Mouse (Mus musculus) cerebellum, postnatal 36 days (tissue): ENCODE measurements around the gene Smarca2.
A peak's percentile ranks its signal among the peaks of the same experiment; 100 is the strongest.

Experiments used
- DNase-seq, 2 experiments: peaks; one replicate each; pipeline ENCODE4 v3.0.0; 2021 to 2022; ENCODE audit warnings: mixed read lengths in 2 of 2

The Smarca2 gene

DNA sequence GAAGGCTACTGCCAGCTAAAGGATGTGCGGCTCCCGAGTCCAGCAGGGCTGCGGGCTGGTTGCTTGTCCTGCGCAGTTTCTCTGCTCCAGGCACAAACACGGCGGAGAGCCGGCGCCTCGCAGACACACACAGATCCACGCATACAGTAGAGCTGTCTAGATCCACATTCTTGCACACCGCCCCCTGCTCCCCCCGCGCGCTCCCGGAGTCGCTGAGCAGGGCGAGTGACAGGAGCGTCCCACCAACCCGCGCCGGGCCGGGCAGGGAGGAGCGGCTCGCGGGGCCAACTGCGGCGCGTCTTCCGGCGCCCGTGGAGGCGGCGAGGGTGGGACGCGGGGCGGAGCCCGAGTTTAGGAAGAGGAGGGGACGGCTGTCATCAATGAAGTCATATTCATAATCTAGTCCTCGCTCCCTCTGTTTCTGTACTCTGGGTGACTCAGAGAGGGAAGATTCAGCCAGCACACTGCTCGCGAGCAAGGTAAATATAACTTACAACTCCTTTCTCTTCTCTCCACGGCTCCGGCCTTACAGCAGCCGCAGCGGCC is at the start of gene Smarca2:
Smarca2 (plus strand) TSS at position 296 of the 546 bp plus-strand sequence.
- DNase-seq: peak; percentile 96 to 99

GRCm38 (mm10) chr19:26564850-26565249 is 40.0 kb upstream of the Smarca2 start:
- no peak for DNase-seq

- DNase-seq: no peak
Observed at GRCm38 (mm10) chr19:26566109-26566508, 38.7 kb upstream of the Smarca2 start.

- DNase-seq: no peak
Observed at GRCm38 (mm10) chr19:26568236-26568635, 36.6 kb upstream of the Smarca2 start.

DNA sequence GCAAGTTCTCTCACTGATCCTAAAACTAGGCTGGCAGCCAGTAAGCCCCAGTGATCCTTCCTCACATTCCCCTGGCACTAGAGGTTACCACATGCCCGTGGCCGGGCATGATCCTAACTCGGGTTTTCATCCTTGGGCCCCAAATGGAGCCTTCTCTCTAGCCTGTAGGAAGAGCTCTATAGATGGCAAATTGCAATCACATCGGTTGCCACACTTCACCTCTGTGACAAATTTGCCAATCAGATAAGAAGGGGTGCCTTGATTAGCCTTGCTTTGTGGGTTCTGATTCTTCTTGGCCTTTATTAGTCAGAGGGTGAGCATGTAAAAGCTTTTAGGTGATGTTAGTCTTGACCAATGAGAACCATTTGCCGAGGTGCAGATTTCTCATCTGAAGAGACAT is 35.9 kb upstream of the Smarca2 start:
- DNase-seq: no peak

DNA sequence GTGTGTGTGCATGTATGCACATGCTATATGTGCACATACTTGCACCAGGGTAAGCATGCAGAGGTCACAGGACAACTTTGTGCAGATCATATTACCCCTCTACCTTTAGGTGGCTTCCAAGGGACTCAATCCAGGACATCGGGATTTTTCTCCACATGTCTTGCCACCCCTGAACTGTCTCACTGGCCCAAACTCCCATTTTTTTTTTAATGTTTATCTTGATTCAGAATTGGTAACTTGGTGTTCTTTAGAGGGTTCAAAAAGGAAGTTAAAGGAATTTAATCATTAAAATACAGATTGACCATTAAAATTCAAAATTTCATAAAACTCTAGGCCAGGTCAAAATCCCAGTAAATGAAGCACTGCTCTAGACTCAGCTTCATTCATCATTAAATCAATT is 35.4 kb upstream of the Smarca2 start:
- no peak for DNase-seq

- no peak for DNase-seq
Observed at GRCm38 (mm10) chr19:26579645-26580044, 25.2 kb upstream of the Smarca2 start.

DNA sequence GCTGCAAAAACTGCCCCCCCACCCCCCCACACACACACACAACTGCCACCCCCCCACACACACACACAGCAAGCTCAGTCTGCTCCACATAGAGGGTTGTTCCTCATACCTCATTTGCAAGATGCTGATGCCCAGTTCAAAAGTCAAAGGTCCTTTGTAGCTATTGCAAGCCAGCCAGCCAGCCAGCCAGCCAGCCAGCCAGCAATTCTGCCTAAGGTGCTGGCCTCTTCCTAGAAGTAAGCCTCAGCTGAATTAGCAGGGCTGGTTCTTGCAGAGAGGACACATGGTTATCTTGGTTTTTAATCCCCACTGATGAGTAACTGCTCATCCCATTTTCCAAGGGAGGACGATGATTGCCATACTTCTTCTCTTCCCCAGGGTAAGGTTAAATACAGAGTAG is 24.8 kb upstream of the Smarca2 start:
- DNase-seq: no peak

DNA sequence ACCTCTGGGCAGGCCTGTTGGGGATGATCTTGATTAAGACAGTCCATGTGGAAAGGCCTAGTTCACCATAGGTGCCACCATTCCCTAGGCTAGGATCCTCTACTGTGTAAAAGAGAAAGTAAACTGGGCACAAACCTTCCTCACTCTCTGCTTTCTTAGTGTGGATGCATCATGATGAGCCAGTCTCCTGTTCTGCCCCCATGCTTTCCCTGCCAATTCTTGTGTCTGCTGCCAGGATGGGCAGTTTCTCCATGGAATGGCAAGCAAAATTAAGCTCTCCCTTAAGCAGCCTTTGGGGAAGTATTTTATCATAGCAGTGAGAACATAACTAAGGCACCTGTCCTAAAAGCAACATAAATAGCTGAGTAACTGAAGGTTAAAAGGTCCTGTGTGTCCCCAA is 10.2 kb upstream of the Smarca2 start:
- DNase-seq: no peak

- DNase-seq: no peak
Observed at GRCm38 (mm10) chr19:26601459-26601858, 3.4 kb upstream of the Smarca2 start.

DNA sequence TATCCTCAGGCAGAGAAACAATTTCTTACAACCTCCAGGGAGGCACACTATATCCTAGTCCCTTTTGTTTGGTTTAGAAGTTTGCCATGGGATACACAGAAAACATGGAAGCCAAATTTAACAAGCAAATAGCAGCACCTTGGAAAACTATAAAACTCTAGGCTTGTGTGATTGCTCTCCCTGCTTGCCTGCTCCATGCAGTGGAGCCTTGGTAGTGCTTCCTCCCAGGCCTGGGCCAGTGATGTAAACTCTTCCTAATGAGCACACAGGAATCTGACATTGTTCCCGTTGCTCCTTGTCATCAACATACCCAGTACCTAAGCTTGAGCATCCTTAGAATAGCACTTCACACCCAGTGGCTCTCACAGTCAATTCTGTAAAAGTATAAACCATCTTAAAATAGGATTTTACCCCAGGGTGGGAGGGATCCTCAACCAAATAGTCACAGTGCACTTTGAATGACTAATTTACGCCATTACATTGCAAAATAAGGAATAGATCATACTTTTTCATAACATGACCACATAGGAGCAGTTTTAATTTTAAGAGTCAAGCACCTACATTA is 1.5 kb upstream of the Smarca2 start:
- DNase-seq: no peak

- no peak for DNase-seq
Observed at GRCm38 (mm10) chr19:26603906-26604754, 720 bp upstream of the Smarca2 start.

GRCm38 (mm10) chr19:26605438-26606320 is 829 bp downstream of the Smarca2 start:
- peak; percentile 71 to 74 for DNase-seq

DNA sequence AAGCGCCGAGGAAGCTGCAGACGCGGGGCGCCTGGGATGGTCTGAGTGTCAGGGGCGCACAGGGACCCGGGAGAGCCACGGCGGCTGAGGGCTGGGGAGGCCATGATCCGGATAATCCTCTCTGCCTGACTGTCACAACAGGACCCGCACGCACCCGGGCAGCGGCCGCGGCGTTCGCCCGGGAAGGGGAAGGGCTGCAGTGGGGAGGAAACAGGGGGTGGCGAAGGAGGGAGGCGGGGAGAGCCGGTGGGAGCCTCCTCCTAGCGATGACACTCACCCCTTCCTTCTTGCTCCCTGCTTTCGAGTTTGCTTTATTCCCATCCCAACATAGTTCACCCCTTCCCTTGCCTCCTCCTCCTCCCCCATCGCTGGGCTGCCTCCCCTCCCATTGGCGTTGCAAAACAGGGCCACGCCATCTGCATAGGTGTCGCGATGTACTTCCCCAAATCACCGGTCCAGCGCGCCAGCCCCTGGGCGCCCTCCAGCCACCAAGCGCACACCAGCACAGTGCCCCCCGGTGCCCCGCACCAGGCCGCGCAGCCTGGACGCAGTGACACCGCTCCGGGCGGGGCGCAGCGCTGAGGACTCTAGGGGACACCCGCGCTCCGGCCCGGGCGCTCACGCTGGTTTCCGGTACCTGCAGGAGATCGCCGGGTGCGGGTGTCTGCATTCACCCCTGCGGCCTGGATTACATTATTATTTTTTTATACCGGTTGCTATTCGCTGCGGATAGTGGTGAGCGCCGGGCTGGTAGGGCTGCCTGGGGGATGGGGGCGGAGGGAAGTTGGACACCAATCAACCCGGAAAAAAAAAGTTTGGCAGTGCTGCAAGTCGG is 1.7 kb downstream of the Smarca2 start:
- DNase-seq: peak; percentile 64 to 75

DNA sequence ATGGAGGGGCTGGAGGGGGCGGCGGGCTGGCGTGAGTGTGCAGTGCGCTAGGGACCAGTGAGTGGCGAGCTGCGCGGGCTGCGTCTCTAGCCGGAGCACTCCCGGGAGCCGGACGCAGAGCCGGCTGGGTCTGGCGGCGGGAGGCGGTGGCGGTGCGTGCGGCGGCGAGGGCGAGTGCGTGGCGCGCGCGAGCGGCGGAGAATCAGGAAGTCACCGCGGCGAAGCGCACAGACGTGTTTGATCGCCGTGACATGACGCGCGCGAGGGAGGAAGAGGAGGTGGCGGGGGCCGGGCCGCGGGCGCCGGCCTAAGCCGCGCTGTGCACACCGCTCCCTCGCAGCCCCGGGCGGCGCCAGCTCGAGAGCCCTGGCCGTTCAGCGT is 2.3 kb downstream of the Smarca2 start:
- peak in 1 of 2 experiments; percentile 79 for DNase-seq

GRCm38 (mm10) chr19:26607551-26608433 is 2.9 kb downstream of the Smarca2 start:
- DNase-seq: peak; percentile 41 to 51

DNA sequence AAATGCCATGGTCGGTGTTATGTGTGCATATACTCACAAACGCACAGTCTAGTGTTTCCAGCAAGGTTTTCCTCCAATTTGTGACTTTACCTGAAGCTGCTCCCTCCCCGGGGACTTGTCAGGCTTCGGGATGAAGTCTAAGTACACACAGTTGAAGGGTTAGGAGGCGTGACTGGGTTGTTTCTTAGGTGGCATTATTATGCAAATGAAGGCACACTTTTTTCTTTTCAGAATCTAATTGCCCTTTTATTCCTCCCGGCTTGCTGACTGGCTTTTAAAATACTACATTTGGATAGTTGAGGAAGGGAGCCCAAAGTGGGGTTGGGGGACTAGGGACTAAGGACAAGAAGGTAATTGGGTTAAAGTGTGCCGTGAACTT is 3.6 kb downstream of the Smarca2 start:
- DNase-seq: no peak

GRCm38 (mm10) chr19:26609637-26610036 is 4.8 kb downstream of the Smarca2 start:
- no peak for DNase-seq

- DNase-seq: no peak
Observed at GRCm38 (mm10) chr19:26612995-26613394, 8.1 kb downstream of the Smarca2 start.

DNA sequence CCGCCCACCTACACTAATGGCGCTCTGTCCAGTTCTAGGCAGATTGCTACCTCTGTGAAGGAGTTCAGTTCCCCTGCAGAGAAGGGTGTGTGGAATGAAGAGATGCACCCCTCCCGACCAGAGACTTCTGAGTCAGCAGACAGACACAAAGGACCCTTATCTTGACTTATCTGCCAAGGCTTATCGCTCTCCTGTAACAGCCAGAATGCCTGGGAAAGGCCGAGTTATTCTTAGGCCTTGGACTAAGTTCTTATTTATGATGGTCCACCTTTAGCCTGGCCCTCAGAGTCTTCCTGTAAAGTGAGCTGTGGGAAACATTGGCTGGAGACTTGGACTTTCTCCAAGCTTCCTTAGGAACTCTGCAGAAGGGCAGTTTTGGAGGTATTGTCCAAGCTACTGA is 8.8 kb downstream of the Smarca2 start:
- no peak for DNase-seq

- DNase-seq: no peak
Observed at GRCm38 (mm10) chr19:26616271-26616670, 11.4 kb downstream of the Smarca2 start.
